21 mouse cellular contexts compared by ENCODE assay signal in the genomic region with DNA sequence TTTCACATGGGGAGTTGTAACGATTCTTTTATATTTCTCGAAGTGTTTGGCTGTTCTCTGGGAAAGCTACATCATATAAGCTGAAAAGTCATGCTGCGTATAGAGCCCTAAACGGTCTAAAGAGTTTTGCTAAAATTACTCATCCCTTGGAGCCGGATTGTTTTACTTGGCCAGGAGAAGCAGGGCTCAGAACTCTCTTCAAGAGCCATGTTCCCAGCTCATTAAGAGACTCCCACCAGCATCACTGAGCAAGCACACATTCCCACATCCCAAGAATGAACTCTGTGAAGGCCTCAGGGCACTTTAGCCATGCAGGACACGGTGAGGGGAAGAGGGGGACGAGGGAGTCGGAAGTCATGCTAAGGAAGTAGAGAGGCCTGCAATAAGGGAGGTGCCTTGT. TPM values are rescaled to one million over a fixed set of nuclear protein-coding genes. Genes with fewer than 3 reads are reported as not detected.
DNase-seq lines count a peak whose midpoint lies in the region; ATAC-seq and TF ChIP-seq lines count a peak whose summit lies in the region.
"Had no signal": no experiment of that assay in that cellular context is flagged by ENCODE, and none has a peak within 500 bp of the region (broad histone marks: within the 10 kb centered on the region; RNA-seq: fewer than 3 reads in every experiment).

No protein-coding gene starts in this region.

- no peak overlapping the region for H3K9ac ChIP-seq in kidney, embryonic 15.5 days
- H3K9ac ChIP-seq in midbrain, embryonic 15.5 days = no peak overlapping the region
- H3K9ac ChIP-seq: hindbrain, embryonic 15.5 days had no signal

- peaks cover 7% of the 10 kb centered on the region for H3K4me1 ChIP-seq in kidney, embryonic 15.5 days
- H3K4me1 ChIP-seq in embryonic fibroblast, embryonic 13.5 days (ENCODE audit: control insufficient read depth, insufficient read depth, low read length) = peaks cover 2% of the 10 kb centered on the region; the same call in 1 of the 2 replicates
- H3K4me1 ChIP-seq in midbrain, embryonic 15.5 days = no peaks in the 10 kb centered on the region
- H3K4me1 ChIP-seq: hindbrain, embryonic 15.5 days had no signal

- peak overlapping the region; percentile 48 for H3K27ac ChIP-seq in kidney, embryonic 15.5 days
- H3K27ac ChIP-seq in embryonic fibroblast, embryonic 13.5 days (ENCODE audit: insufficient read depth, low read length) = peak overlapping the region; percentile 69
- no peak overlapping the region for H3K27ac ChIP-seq in midbrain, embryonic 15.5 days
- H3K27ac ChIP-seq: hindbrain, embryonic 15.5 days; layer of hippocampus, adult 2 months had no signal

- ATAC-seq in kidney, embryonic 15.5 days (replicated peaks; ENCODE audit: low FRiP score) = peak; percentile 75
- ATAC-seq in hematopoietic stem cell, adult 5-6 weeks (replicated peaks in 1 of 2; ENCODE audit: insufficient read depth in 1 of 2, low FRiP score in 2 of 2, low TSS enrichment in 1 of 2, low read depth in 1 of 2, poor library complexity in 2 of 2, severe bottlenecking in 2 of 2) = peak; percentile 36 to 59; a peak in 2 of 4 replicates
- ATAC-seq in midbrain, embryonic 15.5 days (replicated peaks) = no peak
- ATAC-seq: CD4-positive, CD25-positive, alpha-beta regulatory T cell, adult 4 months; lung, postnatal 0 days; midbrain, embryonic 16.5 days had no signal

- no peaks in the 10 kb centered on the region for H3K9me3 ChIP-seq in kidney, embryonic 15.5 days (replicated peaks)
- H3K9me3 ChIP-seq in midbrain, embryonic 15.5 days = no peaks in the 10 kb centered on the region
- H3K9me3 ChIP-seq: hindbrain, embryonic 15.5 days had no signal

- TF ChIP-seq CTCF in embryonic fibroblast, embryonic 13.5 days (IDR thresholded peaks at IDR 0.05; ENCODE audit: borderline replicate concordance, insufficient read depth, low read length) = no peak

- WGBS in kidney, embryonic 15.5 days = 42% methylated on average over 8 of the region's 8 CpGs
- 82% methylated on average over 8 of the region's 8 CpGs for WGBS in midbrain, embryonic 15.5 days

- no peak overlapping the region for H3K4me2 ChIP-seq in kidney, embryonic 15.5 days
- H3K4me2 ChIP-seq in midbrain, embryonic 15.5 days = no peak overlapping the region
- H3K4me2 ChIP-seq: hindbrain, embryonic 15.5 days; liver, embryonic 11.5 days had no signal

- no peaks in the 10 kb centered on the region for H3K27me3 ChIP-seq in kidney, embryonic 15.5 days
- no peaks in the 10 kb centered on the region for H3K27me3 ChIP-seq in midbrain, embryonic 15.5 days (replicated peaks)
- H3K27me3 ChIP-seq: hindbrain, embryonic 15.5 days had no signal

- H3K4me3 ChIP-seq in kidney, embryonic 15.5 days (replicated peaks) = no peak overlapping the region
- no peak overlapping the region for H3K4me3 ChIP-seq in embryonic fibroblast, embryonic 13.5 days (ENCODE audit: insufficient read depth, low read length)
- no peak overlapping the region for H3K4me3 ChIP-seq in midbrain, embryonic 15.5 days
- H3K4me3 ChIP-seq: hindbrain, embryonic 15.5 days; layer of hippocampus, adult 2 months had no signal

- no peak for TF ChIP-seq POLR2A in embryonic fibroblast, embryonic 13.5 days (IDR thresholded peaks at IDR 0.05; ENCODE audit: low read depth, low read length)

- DNase-seq in kidney, adult 8-10 months = no peak
- peak; percentile 37 for DNase-seq in adipocyte (ENCODE audit: low spot score)
- DNase-seq in spleen, postnatal 14 days (ENCODE audit: low spot score in 2 of 2) = no peak
- DNase-seq: adrenal gland, postnatal 36 days; cerebellum, postnatal 25 days; gastrocnemius, postnatal 25 days; kidney, adult 11 months; thymus, adult 2 months had no signal

- H3K36me3 ChIP-seq in kidney, embryonic 15.5 days = no peaks in the 10 kb centered on the region
- H3K36me3 ChIP-seq in midbrain, embryonic 15.5 days (replicated peaks) = no peaks in the 10 kb centered on the region
- H3K36me3 ChIP-seq: hindbrain, embryonic 15.5 days had no signal

RNA-seq across cellular contexts. Expression of gene Filip1l, which starts 23.9 kb away (rescaled TPM):
- 24.2 and 24.8 TPM in 2 replicates for polyA plus RNA-seq in kidney, embryonic 15.5 days (2015; fragmentation: Nextera tagmentation; extraction: Ambion mirVana)
- polyA plus RNA-seq in embryonic fibroblast, embryonic 13.5 days (2011; ENCODE audit: insufficient read length, low read depth, missing spikeins) = 138 and 223 TPM in 2 replicates
- total RNA-seq in hematopoietic stem cell, adult 5-6 weeks (2017) = 3.3 and 6.0 TPM in 2 replicates
- polyA plus RNA-seq in midbrain, embryonic 15.5 days (2015; fragmentation: Nextera tagmentation; extraction: Ambion mirVana) = 1.9 and 2.5 TPM in 2 replicates

RNA-seq across cellular contexts. Expression of gene Tmem30c, which starts 36.4 kb away (rescaled TPM):
- polyA plus RNA-seq in kidney, embryonic 15.5 days (2015; fragmentation: Nextera tagmentation; extraction: Ambion mirVana) = 0.06 and 0.10 TPM in 2 replicates
- polyA plus RNA-seq in embryonic fibroblast, embryonic 13.5 days (2011; ENCODE audit: insufficient read length, low read depth, missing spikeins) = 0.13 and 0.19 TPM in 2 replicates
- total RNA-seq in hematopoietic stem cell, adult 5-6 weeks (2017) = not detected in 2 replicates
- 0.31 and 0.53 TPM in 2 replicates for polyA plus RNA-seq in midbrain, embryonic 15.5 days (2015; fragmentation: Nextera tagmentation; extraction: Ambion mirVana)
- total RNA-seq: adrenal gland, postnatal 36 days; gastrocnemius, postnatal 25 days; megakaryocyte, adult 5-6 weeks had no signal
- polyA plus RNA-seq: CD4-positive, CD25-positive, alpha-beta regulatory T cell, adult 4 months; embryonic facial prominence, embryonic 11.5 days; liver, embryonic 11.5 days; neural tube, embryonic 11.5 days; thymus, adult 2 months had no signal
